Mouse (Mus musculus): ENCODE measurements around the gene Abcb6. TPM values are rescaled to one million over a fixed set of nuclear protein-coding genes. Genes with fewer than 3 reads are reported as not detected.

Abcb6 gene
- total and polyA plus RNA-seq, 3 experiments: 25.2 to 29.1 (median 26.6) TPM

- peak; percentile 68 for TF ChIP-seq EP300 (IDR thresholded peaks at IDR 0.05; ENCODE audit: insufficient read depth, low read depth, low read length)
- TF ChIP-seq POLR2A (IDR thresholded peaks at IDR 0.05; ENCODE audit: insufficient read depth, low read depth, low read length): peak; percentile 92
- peak; percentile 5; the same call in 1 of the 2 replicates for TF ChIP-seq CTCF (IDR thresholded peaks at IDR 0.05)
- H3K4me3 ChIP-seq: peak within 1 kb of the TSS; percentile 98
- peaks cover 5% of the 10 kb centered on the region for H3K4me1 ChIP-seq (ENCODE audit: control insufficient read depth, insufficient read depth, low read length)
- intact Hi-C loops (cut with DNase I): loop anchor here (1.0 to 10.0 kb wide), 6 partner anchors 12 to 243 kb away; partner anchors contain the start of genes Abcb6, Cnppd1, Dnpep and Glb1l
- peak within 1 kb of the TSS; percentile 79 for H3K9ac ChIP-seq (ENCODE audit: low read depth, low read length)
- H3K79me2 ChIP-seq (replicated peaks; ENCODE audit: control insufficient read depth, insufficient read depth, low read length): peaks cover 3% of the 10 kb centered on the region; the same call in 1 of the 2 replicates
- under 1% methylated on average over 56 of the region's 56 CpGs for WGBS
- H3K27ac ChIP-seq: peak within 1 kb of the TSS; percentile 92
- no peaks in the 10 kb centered on the region for H3K27me3 ChIP-seq (ENCODE audit: control insufficient read depth, insufficient read depth, low read length)
- DNase-seq: peak; percentile 93 to 98
- peaks cover 3% of the 10 kb centered on the region for H3K36me3 ChIP-seq (ENCODE audit: control insufficient read depth, insufficient read depth, low read length)
Measured at GRCm38 (mm10) chr1:75191622-75192402, 11.6 kb upstream of the Abcb6 start, which contains the start of the genes Ankzf1 and Atg9a. Gene Ankzf1 (plus strand): TSS chr1:75192151. Gene Atg9a (minus strand): TSS chr1:75192196.

- WGBS: 37% methylated on average over 5 of the region's 5 CpGs
- H3K4me1 ChIP-seq (ENCODE audit: control insufficient read depth, insufficient read depth, low read length): peaks cover 5% of the 10 kb centered on the region
- TF ChIP-seq EP300 (IDR thresholded peaks at IDR 0.05; ENCODE audit: insufficient read depth, low read depth, low read length): no peak
- TF ChIP-seq CTCF (IDR thresholded peaks at IDR 0.05): no peak
- TF ChIP-seq POLR2A (IDR thresholded peaks at IDR 0.05; ENCODE audit: insufficient read depth, low read depth, low read length): no peak
- H3K27ac ChIP-seq: peak overlapping the region; percentile 92
- peak overlapping the region; percentile 79 for H3K9ac ChIP-seq (ENCODE audit: low read depth, low read length)
- no peak for DNase-seq
- H3K27me3 ChIP-seq (ENCODE audit: control insufficient read depth, insufficient read depth, low read length): no peaks in the 10 kb centered on the region
- peak overlapping the region; percentile 98 for H3K4me3 ChIP-seq
- H3K36me3 ChIP-seq (ENCODE audit: control insufficient read depth, insufficient read depth, low read length): peaks cover 3% of the 10 kb centered on the region
- H3K79me2 ChIP-seq (replicated peaks; ENCODE audit: control insufficient read depth, insufficient read depth, low read length): peaks cover 3% of the 10 kb centered on the region; the same call in 1 of the 2 replicates
- intact Hi-C loops (cut with DNase I): loop anchor here (1.0 to 10.0 kb wide), 3 partner anchors 11 to 244 kb away; partner anchors contain the start of genes Abcb6, Dnpep and Gmppa
Measured at GRCm38 (mm10) chr1:75191258-75191621, 11.0 kb upstream of the Abcb6 start.

- TF ChIP-seq CTCF (IDR thresholded peaks at IDR 0.05): no peak
- TF ChIP-seq EP300 (IDR thresholded peaks at IDR 0.05; ENCODE audit: insufficient read depth, low read depth, low read length): no peak
- no peak for TF ChIP-seq POLR2A (IDR thresholded peaks at IDR 0.05; ENCODE audit: insufficient read depth, low read depth, low read length)
- Histone ChIP-seq H3K27ac (no peak overlapping the region), H3K4me1 (ENCODE audit: control insufficient read depth, insufficient read depth, low read length) (peaks cover 5% of the 10 kb centered on the region), H3K36me3 (ENCODE audit: control insufficient read depth, insufficient read depth, low read length) (peaks cover 3% of the 10 kb centered on the region), H3K27me3 (ENCODE audit: control insufficient read depth, insufficient read depth, low read length) (no peaks in the 10 kb centered on the region), H3K79me2 (replicated peaks; ENCODE audit: control insufficient read depth, insufficient read depth, low read length) (peaks cover 3% of the 10 kb centered on the region; the same call in 1 of the 2 replicates), H3K9ac (ENCODE audit: low read depth, low read length) (no peak overlapping the region), H3K4me3 (no peak overlapping the region; the same call in 1 of the 2 replicates)
- no peak for DNase-seq
- WGBS: 29% methylated on average over 2 of the region's 2 CpGs
- intact Hi-C loops (cut with DNase I): loop anchor here (5.0 to 10.0 kb wide), 2 partner anchors 127 to 244 kb away; partner anchors contain the start of genes Dnpep and Gmppa
Measured at GRCm38 (mm10) chr1:75190577-75190976, 10.4 kb upstream of the Abcb6 start.

- H3K4me3 ChIP-seq: no peak overlapping the region
- peaks cover 4% of the 10 kb centered on the region for H3K4me1 ChIP-seq (ENCODE audit: control insufficient read depth, insufficient read depth, low read length)
- WGBS: 93% methylated on average over 2 of the region's 2 CpGs
- no peak overlapping the region for H3K27ac ChIP-seq
- TF ChIP-seq EP300 (IDR thresholded peaks at IDR 0.05; ENCODE audit: insufficient read depth, low read depth, low read length) (no peak), CTCF (IDR thresholded peaks at IDR 0.05) (no peak), POLR2A (IDR thresholded peaks at IDR 0.05; ENCODE audit: insufficient read depth, low read depth, low read length) (no peak)
- intact Hi-C loops (cut with DNase I): no loop called here
- H3K79me2 ChIP-seq (replicated peaks; ENCODE audit: control insufficient read depth, insufficient read depth, low read length): peaks cover 3% of the 10 kb centered on the region; the same call in 1 of the 2 replicates
- no peaks in the 10 kb centered on the region; the same call in 1 of the 2 replicates for H3K36me3 ChIP-seq (ENCODE audit: control insufficient read depth, insufficient read depth, low read length)
- no peak for DNase-seq
- H3K9ac ChIP-seq (ENCODE audit: low read depth, low read length): no peak overlapping the region
- H3K27me3 ChIP-seq (ENCODE audit: control insufficient read depth, insufficient read depth, low read length): no peaks in the 10 kb centered on the region
Measured at GRCm38 (mm10) chr1:75187914-75188483, 7.8 kb upstream of the Abcb6 start.

GRCm38 (mm10) chr1:75187126-75187525, 6.9 kb upstream of the Abcb6 start:
- no peaks in the 10 kb centered on the region for H3K27me3 ChIP-seq (ENCODE audit: control insufficient read depth, insufficient read depth, low read length)
- intact Hi-C loops (cut with DNase I): no loop called here
- peaks cover 3% of the 10 kb centered on the region; the same call in 1 of the 2 replicates for H3K79me2 ChIP-seq (replicated peaks; ENCODE audit: control insufficient read depth, insufficient read depth, low read length)
- H3K27ac ChIP-seq: no peak overlapping the region
- H3K4me1 ChIP-seq (ENCODE audit: control insufficient read depth, insufficient read depth, low read length): peaks cover 4% of the 10 kb centered on the region
- H3K9ac ChIP-seq (ENCODE audit: low read depth, low read length): no peak overlapping the region
- no peak overlapping the region for H3K4me3 ChIP-seq
- TF ChIP-seq POLR2A (IDR thresholded peaks at IDR 0.05; ENCODE audit: insufficient read depth, low read depth, low read length): no peak
- TF ChIP-seq CTCF (IDR thresholded peaks at IDR 0.05): no peak
- TF ChIP-seq EP300 (IDR thresholded peaks at IDR 0.05; ENCODE audit: insufficient read depth, low read depth, low read length): no peak
- no peaks in the 10 kb centered on the region; the same call in 1 of the 2 replicates for H3K36me3 ChIP-seq (ENCODE audit: control insufficient read depth, insufficient read depth, low read length)
- no peak for DNase-seq
